Mouse (Mus musculus) testis, adult 2 months (tissue): ENCODE data around the gene Xylt1.

Experiments
- CTCF ChIP-seq: fragments of 200-500 bp; IDR thresholded peaks from 2 replicates; pipeline ENCODE4 v1.5.1; 2012; ENCODE audit warnings: low read depth, mild to moderate bottlenecking, inconsistent platforms, low read length, moderate library complexity; ENCODE audit not compliant: control insufficient read depth, insufficient read depth, insufficient replicate concordance
- POLR2A ChIP-seq: fragments of 200-500 bp; IDR thresholded peaks from 2 replicates; pipeline ENCODE4 v1.6.1; 2012; ENCODE audit warnings: low read depth, mild to moderate bottlenecking, inconsistent platforms, low read length, moderate library complexity; ENCODE audit not compliant: control insufficient read depth

DNA sequence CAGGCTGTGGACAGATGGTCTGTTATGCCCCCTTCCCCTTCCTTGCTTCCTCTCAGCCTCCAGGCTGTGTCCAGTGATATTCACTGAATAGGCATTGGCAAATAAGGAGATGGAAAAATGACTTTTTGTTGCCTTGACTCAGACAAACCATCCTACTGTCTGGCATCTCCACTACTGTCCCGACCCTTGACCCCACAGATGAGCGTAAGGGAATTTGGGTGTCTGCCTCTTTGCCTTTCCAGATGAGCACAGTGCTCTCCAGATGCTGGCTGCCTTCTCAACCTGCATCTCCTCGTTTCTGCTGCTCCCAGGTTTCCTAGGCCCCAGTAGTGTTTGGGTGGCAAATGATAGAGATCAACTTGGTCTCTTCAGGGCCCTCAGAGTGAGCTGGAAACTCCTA, 54.3 kb downstream of the Xylt1 start:
- TF ChIP-seq POLR2A: no peak
- no peak for TF ChIP-seq CTCF
